Mouse (Mus musculus): Measurements from ENCODE around the gene Ralgps1. TPM values are rescaled to one million over a fixed set of nuclear protein-coding genes. Genes with fewer than 3 reads are reported as not detected.

Gene Ralgps1
- total and polyA plus RNA-seq, 2 experiments from 2014 or later, result 20.7 to 69.9 TPM

DNA sequence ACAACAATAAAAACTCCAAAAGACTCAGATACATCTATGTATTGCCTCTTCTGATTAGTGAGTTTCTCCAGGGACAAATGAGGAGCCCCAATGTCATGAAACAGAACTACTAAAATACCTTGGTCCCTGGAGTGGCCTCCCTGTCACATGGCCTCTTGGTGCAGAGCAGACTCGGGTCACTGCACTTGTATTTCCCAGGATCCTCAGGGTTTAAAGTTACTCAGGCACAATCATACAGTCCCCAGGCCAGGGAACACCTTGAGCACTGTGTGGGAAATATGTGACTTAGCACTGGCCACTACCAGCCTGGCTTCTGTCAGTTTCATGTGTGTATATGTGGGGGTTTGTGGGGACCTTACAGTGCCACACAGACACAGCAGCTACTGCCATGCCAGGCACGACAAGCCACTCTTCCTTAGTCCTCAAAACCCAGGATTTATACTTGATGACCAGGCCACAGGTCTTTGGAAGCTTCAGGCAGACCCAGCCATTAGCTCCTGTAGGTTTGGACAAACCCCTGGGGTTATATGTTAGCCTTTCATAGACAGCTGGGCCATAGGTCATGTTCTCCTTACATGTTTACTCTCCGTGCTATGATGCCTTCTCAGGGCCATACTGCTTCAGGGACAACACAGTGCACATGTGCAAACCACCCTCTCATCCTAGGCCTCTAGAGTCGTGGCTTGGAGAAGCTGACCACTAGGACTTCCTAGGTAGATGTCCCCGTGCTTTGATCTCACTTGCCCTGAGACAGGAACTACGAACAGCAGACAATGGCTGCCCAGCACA is 138.3 kb downstream of the Ralgps1 start:
- ATAC-seq, result no peak
- WGBS, result 75% methylated on average over 6 of the region's 6 CpGs
- no peaks in the 10 kb centered on the region; the same call in 1 of the 2 replicates for H3K36me3 ChIP-seq (ENCODE audit: insufficient read depth, low read length)

DNA sequence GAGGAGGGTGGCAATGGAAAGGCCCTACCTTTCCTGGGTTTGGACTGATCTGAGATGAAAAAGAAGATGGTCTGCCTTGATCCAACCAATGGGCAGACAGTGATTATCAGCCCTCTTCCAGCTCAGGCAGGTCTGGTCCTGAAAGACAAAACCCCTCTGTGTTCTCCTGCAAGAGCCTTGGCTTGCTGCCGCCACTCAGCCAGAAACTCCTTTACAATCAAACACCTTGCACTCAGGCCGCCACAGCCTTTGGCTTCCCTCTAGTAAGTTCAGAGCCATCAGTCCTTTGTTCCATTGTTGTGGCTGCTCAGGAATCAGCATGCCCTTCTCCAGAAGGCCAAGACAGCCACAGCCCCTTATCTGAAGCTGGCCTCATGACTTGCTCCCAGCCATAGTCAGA is 139.5 kb downstream of the Ralgps1 start:
- Histone ChIP-seq H3K27me3 (ENCODE audit: insufficient read depth, low read length) (no peaks in the 10 kb centered on the region), H3K4me3 (ENCODE audit: low read length) (no peak overlapping the region), H3K27ac (no peak overlapping the region), H3K9ac (replicated peaks; ENCODE audit: low read length) (no peak overlapping the region), H3K4me1 (ENCODE audit: insufficient read depth, low read length) (peaks cover 9% of the 10 kb centered on the region; the same call in 1 of the 2 replicates), H3K4me2 (ENCODE audit: low read depth, low read length) (no peak overlapping the region), H3K9me3 (ENCODE audit: low read length) (no peaks in the 10 kb centered on the region), H3K36me3 (ENCODE audit: insufficient read depth, low read length) (no peaks in the 10 kb centered on the region; the same call in 1 of the 2 replicates)
- TF ChIP-seq CTCF (IDR thresholded peaks at IDR 0.05; ENCODE audit: low read depth), result no peak
- DNase-seq (ENCODE audit: low spot score), result no peak
- WGBS, result 40% methylated on average over 2 of the region's 2 CpGs
- no peak for ATAC-seq

More for the DNA sequence above, 138.3 kb downstream of the Ralgps1 start:
- Histone ChIP-seq H3K4me2 (ENCODE audit: low read depth, low read length) (no peak overlapping the region), H3K27me3 (ENCODE audit: insufficient read depth, low read length) (no peaks in the 10 kb centered on the region), H3K9me3 (ENCODE audit: low read length) (no peaks in the 10 kb centered on the region), H3K4me1 (ENCODE audit: insufficient read depth, low read length) (peaks cover 9% of the 10 kb centered on the region; the same call in 1 of the 2 replicates), H3K4me3 (ENCODE audit: low read length) (no peak overlapping the region), H3K27ac (no peak overlapping the region), H3K9ac (replicated peaks; ENCODE audit: low read length) (no peak overlapping the region)
- TF ChIP-seq CTCF (IDR thresholded peaks at IDR 0.05; ENCODE audit: low read depth), result no peak
- no peak for DNase-seq (ENCODE audit: low spot score)

DNA sequence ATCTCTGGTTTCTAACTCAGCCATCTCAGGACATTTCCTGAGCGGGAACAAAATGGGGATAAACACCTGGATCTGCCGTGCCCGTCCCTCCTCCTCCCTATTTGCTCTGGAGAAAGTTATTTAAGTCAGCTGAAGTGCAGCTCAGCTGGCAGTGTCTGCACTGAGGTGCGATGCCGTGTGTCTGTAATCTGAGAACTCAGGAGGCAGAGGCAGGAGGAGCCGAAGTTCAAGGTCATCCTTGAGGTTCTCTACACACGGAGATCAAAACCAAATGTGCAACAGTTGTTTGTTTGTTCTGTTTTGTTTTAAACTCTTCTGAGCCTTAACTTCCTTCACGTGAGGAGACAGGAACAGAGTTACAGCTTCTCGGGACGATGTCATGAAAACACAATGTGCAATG is 140.6 kb downstream of the Ralgps1 start:
- Histone ChIP-seq H3K27me3 (ENCODE audit: insufficient read depth, low read length) (no peaks in the 10 kb centered on the region), H3K4me3 (ENCODE audit: low read length) (no peak overlapping the region), H3K4me1 (ENCODE audit: insufficient read depth, low read length) (peaks cover 9% of the 10 kb centered on the region; the same call in 1 of the 2 replicates), H3K9ac (replicated peaks; ENCODE audit: low read length) (no peak overlapping the region), H3K4me2 (ENCODE audit: low read depth, low read length) (no peak overlapping the region), H3K9me3 (ENCODE audit: low read length) (no peaks in the 10 kb centered on the region), H3K27ac (no peak overlapping the region), H3K36me3 (ENCODE audit: insufficient read depth, low read length) (no peaks in the 10 kb centered on the region; the same call in 1 of the 2 replicates)
- ATAC-seq (no peak), DNase-seq (ENCODE audit: low spot score) (no peak)
- 80% methylated on average over 10 of the region's 10 CpGs for WGBS
- TF ChIP-seq CTCF (IDR thresholded peaks at IDR 0.05; ENCODE audit: low read depth), result no peak

DNA sequence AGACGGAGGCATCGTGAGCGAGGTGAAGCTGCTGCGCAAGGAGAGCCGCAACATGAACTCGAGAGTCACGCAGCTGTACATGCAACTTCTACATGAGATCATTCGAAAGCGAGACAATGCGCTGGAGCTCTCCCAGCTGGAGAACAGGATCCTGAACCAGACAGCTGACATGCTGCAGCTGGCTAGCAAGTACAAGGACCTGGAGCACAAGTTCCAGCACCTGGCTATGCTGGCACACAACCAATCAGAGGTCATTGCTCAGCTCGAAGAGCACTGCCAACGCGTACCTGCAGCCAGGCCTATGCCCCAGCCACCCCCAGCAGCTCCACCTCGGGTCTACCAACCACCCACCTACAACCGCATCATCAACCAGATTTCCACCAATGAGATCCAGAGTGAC is 142.7 kb downstream of the Ralgps1 start:
- no peak for TF ChIP-seq CTCF (IDR thresholded peaks at IDR 0.05; ENCODE audit: low read depth)
- H3K4me2 ChIP-seq (ENCODE audit: low read depth, low read length), result no peak overlapping the region
- peaks cover 3% of the 10 kb centered on the region; the same call in 1 of the 2 replicates for H3K4me1 ChIP-seq (ENCODE audit: insufficient read depth, low read length)
- no peaks in the 10 kb centered on the region for H3K9me3 ChIP-seq (ENCODE audit: low read length)
- DNase-seq (ENCODE audit: low spot score) (no peak), ATAC-seq (no peak)
- 91% methylated on average over 15 of the region's 15 CpGs for WGBS
- H3K9ac ChIP-seq (replicated peaks; ENCODE audit: low read length), result no peak overlapping the region
- H3K27ac ChIP-seq, result no peak overlapping the region
- no peaks in the 10 kb centered on the region; the same call in 1 of the 2 replicates for H3K36me3 ChIP-seq (ENCODE audit: insufficient read depth, low read length)
- no peak overlapping the region for H3K4me3 ChIP-seq (ENCODE audit: low read length)
- no peaks in the 10 kb centered on the region for H3K27me3 ChIP-seq (ENCODE audit: insufficient read depth, low read length)

DNA sequence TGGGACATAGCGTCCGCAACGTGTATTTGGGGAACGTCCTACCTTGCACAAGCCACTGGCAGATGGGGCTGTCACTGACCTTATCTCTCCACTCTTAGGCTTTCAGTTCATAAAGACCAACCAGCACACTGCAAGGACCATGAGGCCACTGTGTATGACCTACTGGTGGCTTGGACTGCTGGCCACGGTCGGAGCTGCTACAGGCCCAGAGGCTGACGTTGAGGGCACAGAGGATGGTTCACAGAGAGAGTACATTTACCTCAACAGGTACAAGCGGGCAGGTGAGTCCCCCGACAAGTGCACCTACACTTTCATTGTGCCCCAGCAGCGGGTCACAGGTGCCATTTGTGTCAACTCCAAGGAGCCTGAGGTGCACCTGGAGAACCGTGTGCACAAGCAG is 143.2 kb downstream of the Ralgps1 start:
- Histone ChIP-seq H3K27me3 (ENCODE audit: insufficient read depth, low read length) (no peaks in the 10 kb centered on the region), H3K36me3 (ENCODE audit: insufficient read depth, low read length) (no peaks in the 10 kb centered on the region; the same call in 1 of the 2 replicates), H3K9ac (replicated peaks; ENCODE audit: low read length) (no peak overlapping the region), H3K4me2 (ENCODE audit: low read depth, low read length) (no peak overlapping the region), H3K27ac (no peak overlapping the region), H3K4me1 (ENCODE audit: insufficient read depth, low read length) (0 out of 2 replicates have a peak, but pooled peaks cover 3% of the 10 kb centered on the region), H3K4me3 (ENCODE audit: low read length) (no peak overlapping the region), H3K9me3 (ENCODE audit: low read length) (no peaks in the 10 kb centered on the region)
- ATAC-seq, result no peak
- 90% methylated on average over 11 of the region's 11 CpGs for WGBS
- TF ChIP-seq CTCF (IDR thresholded peaks at IDR 0.05; ENCODE audit: low read depth), result no peak
- DNase-seq (ENCODE audit: low spot score), result no peak

DNA sequence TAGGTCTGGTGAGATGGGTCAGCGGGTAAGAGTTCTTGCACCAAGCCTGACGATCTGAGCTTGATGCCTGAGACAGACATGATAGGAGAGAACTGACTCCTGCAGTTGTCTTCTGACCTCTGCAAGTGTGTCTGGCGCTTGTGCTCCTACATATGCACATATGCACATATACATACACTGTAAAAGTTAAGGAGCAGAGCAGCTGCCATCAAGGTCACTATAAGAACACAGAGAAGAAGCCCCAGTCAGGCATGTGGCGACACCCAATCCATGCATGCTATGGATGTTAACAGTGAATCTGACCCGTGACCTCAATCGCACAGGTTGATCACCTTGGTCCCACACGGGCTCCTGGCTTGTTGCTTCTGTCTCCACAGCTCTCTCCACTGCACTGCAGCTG is 145.4 kb downstream of the Ralgps1 start:
- no peak overlapping the region for H3K4me3 ChIP-seq (ENCODE audit: low read length)
- H3K9ac ChIP-seq (replicated peaks; ENCODE audit: low read length), result no peak overlapping the region
- H3K4me1 ChIP-seq (ENCODE audit: insufficient read depth, low read length), result 0 out of 2 replicates have a peak, but pooled peaks cover 3% of the 10 kb centered on the region
- no peak overlapping the region for H3K27ac ChIP-seq
- H3K36me3 ChIP-seq (ENCODE audit: insufficient read depth, low read length), result no peaks in the 10 kb centered on the region
- no peaks in the 10 kb centered on the region for H3K27me3 ChIP-seq (ENCODE audit: insufficient read depth, low read length)
- H3K9me3 ChIP-seq (ENCODE audit: low read length), result no peaks in the 10 kb centered on the region
- no peak for TF ChIP-seq CTCF (IDR thresholded peaks at IDR 0.05; ENCODE audit: low read depth)
- no peak overlapping the region for H3K4me2 ChIP-seq (ENCODE audit: low read depth, low read length)
- no peak for ATAC-seq
- DNase-seq (ENCODE audit: low spot score), result no peak
- 91% methylated on average over 7 of the region's 7 CpGs for WGBS
